Mouse (Mus musculus): ENCODE results near the gene Myf5.

The Myf5 gene

DNA sequence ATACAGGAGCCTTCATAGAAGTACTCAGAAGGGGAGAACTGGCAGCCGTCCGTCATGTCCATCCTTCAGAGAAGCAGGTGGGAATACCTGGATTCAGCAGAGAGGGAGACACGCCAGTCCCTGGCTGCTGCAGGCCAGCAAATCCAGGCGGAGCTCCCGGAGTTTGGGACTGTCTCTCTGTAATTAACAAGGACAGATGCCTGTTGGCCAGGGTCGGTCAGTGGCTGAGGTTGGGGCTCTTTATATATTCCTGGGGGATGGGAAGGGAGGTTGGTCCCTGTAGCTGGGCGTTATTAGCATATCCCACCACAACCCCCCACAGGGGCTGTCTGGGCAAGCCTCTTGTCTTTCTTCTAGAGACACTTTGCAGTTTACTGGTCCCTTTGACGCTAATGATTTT, at the start of gene Myf5:
Myf5 (minus strand) TSS at position 265 of the 400 bp plus-strand sequence.
- no peak for DNase-seq (ENCODE audit: low spot score in 2 of 2)

DNA sequence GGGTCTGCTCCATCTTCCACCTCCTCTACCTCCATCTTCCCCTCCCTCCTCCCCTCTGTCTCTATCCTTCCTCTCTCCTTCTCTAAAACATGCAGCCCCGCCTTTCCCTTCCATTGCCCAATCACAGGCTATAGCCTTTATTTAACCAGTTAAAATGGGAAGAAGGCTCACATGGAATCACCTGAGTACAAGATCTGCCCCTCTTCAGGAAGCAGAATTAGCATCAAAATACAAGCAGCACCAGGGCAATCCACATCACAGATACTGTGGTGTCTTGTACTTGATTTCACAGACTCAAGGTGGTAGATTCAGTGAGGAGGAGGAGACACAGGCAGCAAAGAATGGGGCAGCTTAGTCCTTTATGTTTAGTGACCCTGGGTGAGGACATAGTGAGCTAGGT, 42.8 kb upstream of the Myf5 start:
- no peak for DNase-seq (ENCODE audit: low spot score in 2 of 2)

DNA sequence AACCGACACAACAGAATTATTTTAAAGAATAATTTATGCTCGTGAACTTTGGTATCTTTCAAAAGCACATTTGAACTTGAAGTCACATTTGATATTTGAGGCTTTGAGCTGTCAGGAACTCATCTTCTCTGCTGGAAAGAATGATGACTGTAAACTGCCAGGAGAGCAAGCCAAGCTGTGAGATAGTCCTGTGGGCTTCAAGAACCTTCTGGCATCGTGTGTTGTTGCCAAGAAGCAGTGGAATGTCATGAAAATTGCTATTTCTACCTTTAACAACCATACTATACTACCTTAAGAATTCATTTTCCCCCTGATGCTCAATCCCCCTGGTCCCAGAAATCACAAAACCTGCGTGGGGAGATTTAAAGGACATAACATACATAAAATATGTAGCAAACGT, 33.3 kb upstream of the Myf5 start:
- no peak for DNase-seq (ENCODE audit: low spot score in 2 of 2)

DNA sequence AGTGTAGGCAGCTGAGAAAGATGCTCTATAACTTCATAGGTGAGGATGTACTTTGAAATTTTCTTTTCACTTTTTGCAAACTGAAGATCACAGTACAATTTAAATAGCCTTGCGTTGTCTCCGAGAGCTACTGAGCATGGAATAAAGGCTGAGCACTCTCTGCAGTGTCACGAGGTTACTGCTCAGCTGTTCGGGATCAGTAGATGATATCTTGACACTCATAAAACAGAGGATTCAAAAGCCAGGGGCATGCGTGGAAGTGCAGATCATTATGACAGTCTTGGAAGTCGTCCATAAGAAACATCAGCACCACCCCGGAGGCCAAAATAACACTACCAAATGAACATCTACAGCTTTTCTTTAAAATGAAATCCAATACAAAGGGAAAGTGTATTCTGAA, 30.7 kb upstream of the Myf5 start:
- DNase-seq (ENCODE audit: low spot score in 2 of 2): no peak

DNA sequence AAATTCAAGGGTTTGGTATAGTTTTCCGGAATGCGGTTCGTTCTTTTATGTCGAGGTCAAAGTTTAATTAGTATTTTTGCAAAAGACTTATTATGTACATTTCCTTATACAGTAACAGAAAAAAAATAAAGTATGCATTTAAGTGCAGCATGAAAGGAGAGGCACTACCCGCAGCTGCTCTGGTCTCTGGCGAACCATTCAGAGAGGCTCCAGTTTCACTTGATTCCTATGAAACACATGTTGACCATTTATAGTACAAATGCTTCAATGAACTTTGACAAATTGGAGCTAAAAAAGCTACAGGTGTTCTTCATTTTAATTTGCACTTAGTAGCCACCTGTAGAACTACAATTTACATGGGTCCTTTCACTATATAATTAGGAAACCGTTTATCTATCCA, 28.8 kb upstream of the Myf5 start:
- DNase-seq (ENCODE audit: low spot score in 2 of 2): no peak

DNA sequence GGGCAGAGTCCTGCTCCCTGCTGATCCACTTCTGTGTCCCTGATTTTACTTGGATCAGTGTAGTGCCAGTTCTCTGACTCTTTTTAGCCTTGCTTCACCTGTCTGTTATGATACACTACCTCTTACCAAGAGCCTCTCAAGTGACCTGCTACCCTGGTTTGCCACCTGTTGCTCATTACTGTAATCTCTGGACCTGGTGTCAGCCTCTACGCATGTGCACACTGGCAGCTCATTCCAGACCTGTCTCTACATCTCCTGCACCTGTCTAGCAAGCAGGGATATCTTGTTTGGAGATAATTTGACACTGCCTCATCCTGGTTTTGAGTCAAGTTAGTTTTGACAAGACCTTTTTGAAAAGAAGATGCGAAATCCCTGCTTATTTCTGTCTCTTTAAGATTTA, 20.5 kb upstream of the Myf5 start:
- no peak for DNase-seq (ENCODE audit: low spot score in 2 of 2)

DNA sequence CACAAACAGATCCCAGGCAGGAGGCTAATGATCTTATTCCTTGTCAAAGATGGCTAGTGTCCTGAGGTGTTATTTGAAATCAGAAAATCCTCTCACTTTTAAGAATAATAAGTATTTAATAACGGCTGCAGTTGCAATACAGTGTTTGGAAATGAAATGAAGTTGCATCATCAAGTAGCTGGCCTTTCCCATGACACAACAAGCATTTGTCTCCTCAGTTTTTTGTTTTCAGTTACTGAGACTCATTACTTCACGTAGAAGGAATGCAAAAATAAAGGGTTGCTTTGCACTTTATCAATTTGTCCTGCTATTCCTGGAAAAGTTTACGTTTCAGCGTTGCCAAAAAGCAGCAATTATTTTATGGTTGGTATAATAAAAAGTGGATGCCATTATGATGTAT, 17.5 kb upstream of the Myf5 start:
- DNase-seq (ENCODE audit: low spot score in 2 of 2): no peak

DNA sequence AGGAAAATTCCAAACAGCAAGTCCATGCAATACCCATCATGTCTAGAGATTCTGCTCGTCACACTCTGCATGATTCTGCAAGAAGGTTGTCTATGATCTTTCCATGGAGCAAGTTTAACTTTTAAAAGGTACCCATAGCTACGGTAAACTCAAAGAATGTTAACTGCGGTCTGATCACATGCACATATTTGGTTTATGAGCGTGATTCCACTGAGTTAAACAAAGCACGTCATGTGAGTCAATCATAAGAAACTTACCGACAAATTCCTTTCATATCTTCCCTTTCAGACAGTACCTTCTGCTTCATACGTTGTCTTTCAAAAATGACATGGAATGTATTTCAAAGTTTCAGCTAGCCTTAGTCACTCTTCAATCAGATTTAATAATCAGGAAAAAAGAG, 16.3 kb upstream of the Myf5 start:
- no peak for DNase-seq (ENCODE audit: low spot score in 2 of 2)

DNA sequence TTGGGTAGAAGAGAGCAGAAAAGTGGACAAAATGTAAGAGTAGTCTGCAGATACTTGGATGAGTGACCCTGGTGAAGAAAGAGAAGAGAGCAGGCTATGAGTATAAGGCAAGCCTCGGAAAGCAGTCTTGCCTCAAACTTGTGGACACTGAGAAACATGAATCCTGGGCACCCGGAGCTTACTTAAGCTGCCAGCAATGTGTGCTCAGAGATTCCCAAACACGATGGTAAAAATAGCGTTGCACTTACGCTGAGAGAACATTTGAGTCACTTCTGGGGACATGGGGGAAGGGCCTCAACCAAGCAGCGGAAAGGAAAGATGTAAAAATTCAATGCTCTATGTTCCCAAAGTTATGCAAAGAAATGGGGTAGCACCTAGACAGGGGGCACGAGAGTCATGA, 13.7 kb upstream of the Myf5 start:
- no peak for DNase-seq (ENCODE audit: low spot score in 2 of 2)

DNA sequence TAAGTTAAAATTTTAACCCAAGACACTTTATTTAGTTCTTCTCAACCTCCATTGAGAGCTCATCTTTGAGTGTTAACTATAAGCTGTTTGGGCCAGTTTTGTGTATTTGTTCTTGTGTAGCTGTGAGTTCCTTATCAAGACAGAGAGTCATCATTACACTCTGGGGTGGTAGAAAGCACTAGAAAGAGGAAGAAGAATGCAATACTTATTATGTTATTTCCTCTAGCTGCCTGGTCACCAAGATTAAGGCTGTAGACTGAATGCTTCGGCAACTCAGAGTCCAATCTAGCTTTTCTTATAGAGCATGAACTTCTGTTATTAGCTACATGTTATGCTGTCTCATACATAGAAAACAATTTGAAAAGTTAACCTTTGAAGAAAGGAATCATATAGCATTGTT, 10.5 kb upstream of the Myf5 start:
- no peak for DNase-seq (ENCODE audit: low spot score in 2 of 2)

DNA sequence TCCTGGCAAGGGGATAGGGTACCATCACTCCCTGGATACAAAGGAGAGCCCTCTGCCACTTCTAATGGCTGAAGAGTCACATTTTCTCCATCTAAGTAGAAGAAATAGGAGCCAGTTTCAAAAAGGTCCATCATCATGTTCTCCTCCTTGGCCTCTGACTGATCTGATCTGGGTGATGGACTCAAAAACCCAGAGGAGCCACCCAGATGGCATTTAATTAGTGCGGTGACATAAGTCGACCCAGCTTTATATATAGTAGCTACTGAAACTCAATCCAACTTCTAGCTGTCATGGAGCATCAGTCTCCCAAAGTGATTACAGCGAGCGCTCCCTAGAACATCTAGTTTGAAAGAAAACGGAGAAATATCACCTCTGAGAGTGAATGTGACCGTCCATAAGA, 8.6 kb upstream of the Myf5 start, which contains the start of gene Myf6:
Myf6 (minus strand) TSS at position 170 of the 400 bp plus-strand sequence.
- DNase-seq (ENCODE audit: low spot score in 2 of 2): no peak

DNA sequence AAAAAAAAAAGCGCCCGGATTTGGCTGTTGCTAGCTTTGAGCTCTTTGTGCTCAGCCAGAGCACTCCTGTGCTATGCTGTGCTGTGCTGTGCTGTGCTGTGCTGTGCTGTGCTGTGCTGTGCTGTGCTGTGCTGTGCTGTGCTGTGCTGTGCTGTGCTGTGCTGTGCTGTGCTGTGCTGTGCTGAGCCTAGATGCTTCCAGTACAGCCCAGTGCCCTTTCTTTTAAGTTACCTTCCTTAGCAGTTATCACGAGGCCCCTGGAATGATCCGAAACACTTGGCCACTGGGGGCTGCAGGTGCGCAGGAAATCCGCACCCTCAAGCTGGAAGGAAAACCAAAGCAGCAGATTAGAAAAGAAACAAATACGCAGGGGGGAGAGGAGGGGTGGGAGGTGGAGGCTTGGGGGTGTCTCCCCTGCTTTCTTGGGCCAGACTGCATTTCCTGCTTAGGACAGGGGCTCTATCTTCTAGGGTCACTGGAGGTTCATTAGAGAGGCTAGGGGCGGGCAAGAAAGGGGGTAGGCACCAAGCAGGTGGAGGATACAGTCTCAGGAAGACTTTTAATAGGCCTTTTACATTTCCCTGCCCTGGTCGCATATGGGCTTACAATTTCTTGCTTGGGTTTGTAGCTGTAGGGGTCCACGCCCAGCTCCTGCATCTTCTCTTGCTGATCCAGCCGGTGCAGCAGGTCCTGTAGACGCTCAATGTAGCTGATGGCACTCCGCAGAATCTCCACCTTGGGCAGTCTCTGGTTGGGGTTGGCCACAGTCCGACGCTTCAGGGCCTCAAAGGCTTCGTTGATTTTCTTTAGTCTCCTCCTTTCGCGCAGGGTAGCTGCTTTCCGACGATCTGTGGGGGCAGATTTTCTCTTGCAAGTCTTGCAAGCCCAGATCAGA, 7.9 kb upstream of the Myf5 start:
- no peak for DNase-seq (ENCODE audit: low spot score in 2 of 2)

DNA sequence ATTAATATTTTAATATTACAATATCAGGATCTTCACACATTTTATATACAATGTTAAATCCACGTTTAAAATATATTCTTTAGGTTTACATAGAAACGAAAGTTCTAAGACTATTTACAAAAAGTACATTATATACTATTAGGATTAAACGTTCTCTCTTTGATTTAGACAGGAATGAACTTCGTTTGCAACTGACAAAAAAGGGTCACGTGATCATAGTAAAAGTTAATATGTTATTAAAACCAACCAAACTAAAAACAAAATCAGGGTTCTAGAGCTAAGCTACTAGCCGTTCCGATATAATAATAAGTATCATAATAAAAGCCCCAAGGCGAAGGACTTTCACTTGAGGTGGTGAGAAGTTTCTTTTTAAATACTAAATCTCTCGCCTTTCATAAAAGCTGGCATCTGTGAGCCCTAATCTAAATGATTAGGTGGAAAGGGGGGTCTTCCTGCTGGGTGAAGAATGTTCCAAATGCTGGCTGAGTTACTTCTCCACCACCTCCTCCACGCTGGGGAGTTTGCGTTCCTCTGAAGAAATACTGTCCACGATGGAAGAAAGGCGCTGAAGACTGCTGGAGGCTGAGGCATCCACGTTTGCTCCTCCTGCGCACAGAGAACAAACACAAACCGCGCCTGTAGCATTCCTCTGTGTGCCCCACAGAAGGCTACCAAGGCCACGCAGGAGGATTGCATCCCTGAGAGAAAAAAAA, 7.1 kb upstream of the Myf5 start:
- no peak for DNase-seq (ENCODE audit: low spot score in 2 of 2)

DNA sequence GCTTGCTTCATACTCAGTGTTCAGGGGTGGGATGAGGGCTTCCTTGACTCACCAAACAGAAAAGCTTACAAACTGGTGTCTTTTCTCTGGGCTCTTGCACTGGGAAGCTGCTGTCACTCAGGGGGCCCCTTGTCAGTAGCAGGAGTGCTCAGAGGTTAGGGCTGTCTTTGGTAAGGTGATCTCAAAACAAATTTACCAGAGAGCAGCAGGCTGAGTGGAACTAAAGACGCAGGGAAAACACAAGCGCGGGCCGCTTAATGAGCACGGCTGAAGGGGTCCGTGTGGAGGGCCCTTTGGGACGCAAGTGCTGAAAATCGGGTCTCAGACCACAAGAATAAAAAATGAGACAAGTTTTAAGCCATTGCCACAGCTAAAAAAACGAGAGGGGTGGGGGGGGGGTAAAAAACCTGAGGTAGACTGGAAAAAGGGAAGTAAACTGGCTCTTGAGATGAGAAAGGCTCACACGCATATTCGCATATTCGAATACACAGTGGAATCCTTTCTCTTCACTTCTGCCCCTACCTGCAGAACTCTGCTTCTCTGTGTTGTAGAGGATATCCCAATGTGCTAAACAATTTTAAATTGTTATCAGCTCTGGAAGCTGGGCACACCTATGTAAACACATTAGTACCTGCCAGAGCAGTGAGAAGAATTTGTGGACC, 2.9 kb upstream of the Myf5 start:
- no peak for DNase-seq (ENCODE audit: low spot score in 2 of 2)

DNA sequence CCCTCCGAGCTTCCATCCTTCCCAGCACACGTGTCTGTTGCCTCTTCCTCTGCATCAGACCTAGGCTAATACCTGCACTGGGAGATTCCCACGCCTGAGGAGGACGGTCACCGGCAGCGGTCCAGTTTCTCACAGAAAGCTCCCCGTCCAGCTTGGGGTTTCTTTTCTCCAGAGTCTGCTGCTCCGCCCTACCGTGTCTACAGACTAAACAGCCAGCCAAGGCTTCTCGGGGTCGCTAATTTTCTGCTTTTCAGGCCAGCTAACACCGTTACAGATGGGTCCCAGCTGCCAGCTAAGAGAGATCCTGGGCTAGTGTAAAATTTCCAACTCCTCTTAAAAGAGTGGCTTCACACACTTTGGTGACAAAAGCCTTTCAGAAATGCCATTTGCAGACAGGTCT, 836 bp upstream of the Myf5 start:
- DNase-seq (ENCODE audit: low spot score in 2 of 2): no peak

DNA sequence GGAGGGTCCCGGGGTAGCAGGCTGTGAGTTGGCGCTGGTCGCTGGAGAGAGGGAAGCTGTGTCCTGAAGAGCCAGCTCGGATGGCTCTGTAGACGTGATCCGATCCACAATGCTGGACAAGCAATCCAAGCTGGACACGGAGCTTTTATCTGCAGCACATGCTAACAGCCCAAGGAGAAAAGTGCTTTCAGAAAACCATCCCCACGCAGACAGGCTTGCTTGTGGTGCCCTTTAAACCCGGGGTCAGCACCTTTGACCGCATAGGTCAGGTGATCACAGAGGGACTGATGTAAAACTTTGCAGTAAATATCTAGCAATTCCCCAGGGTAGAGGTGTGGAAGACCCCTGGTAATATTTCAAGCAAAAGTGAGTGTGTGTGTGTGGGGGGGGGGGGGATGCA, 1.9 kb downstream of the Myf5 start:
- DNase-seq (ENCODE audit: low spot score in 2 of 2): no peak

DNA sequence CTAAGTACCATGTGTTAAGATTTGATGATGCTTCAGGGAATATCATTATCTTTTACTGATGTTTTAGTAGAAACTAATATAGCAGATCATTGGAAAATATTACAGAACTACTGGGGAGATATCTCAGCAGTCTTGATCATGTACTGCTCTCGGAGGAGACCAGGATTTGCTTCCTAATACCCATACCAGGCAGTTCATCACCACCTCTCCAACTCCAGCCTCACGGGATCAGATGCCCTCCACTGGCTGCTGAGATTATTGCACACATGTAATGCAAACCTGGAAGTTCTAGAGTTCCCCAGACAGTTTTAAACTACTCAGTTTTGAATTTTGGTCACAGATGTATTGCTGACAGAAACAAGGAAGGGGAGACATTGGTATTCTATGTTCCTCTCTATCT, 12.4 kb downstream of the Myf5 start:
- no peak for DNase-seq (ENCODE audit: low spot score in 2 of 2)

DNA sequence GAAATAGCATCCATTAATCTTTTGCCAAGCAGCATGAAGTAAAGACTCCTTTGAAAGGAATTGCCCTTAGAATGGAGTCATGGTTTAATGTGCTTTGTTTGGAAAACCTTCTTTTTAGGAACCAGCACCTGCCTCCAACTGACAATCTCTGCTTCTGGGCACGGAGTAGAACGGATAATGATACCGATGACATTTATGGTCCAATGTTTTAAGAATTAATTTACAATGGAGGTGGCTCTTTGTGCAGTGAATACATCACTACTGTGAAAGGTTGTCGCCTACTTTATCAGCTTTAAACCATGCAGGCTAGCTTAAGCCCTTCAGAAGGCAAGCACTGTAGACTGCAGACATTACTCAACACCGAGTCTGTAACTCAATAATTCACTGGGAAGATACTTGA, 14.2 kb downstream of the Myf5 start:
- no peak for DNase-seq (ENCODE audit: low spot score in 2 of 2)

DNA sequence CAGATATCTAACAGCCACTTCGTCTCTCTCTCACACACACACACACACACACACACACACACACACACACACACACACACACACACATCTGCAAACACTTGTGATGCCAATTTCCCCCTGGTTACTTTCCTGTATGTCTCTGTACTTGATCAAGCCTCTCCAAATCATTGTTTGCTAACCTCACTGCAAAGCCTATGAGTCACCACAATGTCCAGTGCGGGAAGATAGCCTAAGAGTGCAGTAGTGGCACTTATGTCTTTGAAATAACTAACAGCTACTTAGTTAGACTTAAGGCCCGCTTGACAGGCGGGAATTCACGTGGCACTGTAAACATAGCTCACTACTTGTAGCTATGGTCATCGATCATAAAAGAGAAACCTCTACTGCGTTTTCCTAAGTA, 18.1 kb downstream of the Myf5 start:
- no peak for DNase-seq (ENCODE audit: low spot score in 2 of 2)

DNA sequence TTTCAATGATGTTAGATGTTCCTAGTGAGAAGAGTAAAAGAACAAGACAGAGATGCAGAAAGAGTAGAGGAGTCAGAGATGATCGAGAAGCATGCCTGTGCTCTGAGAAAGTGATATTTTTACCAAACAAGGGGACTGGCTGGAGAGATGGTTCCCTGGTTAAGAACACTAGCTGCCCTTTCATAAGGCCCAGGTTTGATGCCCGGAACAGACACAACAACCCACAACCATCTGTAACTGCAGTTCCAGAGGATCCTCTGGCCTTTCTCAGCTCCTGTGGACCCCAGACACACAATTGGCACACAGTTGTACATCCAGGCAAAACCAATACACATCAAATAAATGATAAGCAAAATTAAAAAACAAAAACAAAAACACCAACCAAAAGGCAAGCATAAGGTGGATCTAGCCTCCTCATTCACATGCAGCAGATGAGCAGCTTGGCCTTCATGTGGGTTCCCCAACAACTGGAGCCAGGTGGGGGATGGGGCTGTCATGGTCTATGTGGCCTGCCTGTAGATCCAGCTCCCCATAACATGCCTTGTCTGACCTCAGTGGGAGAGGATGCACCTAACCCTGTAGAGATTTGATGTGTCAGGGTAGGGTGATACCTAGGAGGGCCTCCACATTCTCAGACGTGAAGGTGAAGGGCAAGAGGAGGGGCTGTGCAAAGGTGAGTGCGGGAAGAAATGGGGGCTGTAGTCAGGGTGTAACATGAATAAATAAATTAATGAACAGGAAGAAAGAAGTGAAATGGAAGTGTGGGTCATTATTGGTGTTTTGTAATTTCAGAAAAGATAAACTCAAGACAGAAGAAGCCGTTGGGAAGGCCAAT, 36.2 kb downstream of the Myf5 start:
- no peak for DNase-seq (ENCODE audit: low spot score in 2 of 2)

DNA sequence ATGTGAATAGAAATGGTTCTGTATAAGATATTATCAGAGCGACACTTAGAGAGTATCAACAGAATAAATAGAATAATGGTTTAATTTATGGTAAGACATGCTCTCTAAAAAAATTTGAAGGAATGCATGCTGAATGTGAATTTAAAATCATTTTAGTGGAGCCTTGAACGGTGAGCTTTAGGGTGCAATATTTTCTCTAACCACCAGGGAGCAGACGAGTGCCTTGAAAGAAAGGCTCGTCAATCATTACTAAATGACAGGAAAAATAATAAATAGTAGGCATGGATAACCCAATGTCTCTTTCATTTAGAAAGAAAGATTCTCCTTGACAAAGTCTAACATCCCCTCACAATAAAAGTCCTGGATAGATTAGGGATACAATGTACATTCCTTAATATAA, 43.2 kb downstream of the Myf5 start:
- no peak for DNase-seq (ENCODE audit: low spot score in 2 of 2)

DNA sequence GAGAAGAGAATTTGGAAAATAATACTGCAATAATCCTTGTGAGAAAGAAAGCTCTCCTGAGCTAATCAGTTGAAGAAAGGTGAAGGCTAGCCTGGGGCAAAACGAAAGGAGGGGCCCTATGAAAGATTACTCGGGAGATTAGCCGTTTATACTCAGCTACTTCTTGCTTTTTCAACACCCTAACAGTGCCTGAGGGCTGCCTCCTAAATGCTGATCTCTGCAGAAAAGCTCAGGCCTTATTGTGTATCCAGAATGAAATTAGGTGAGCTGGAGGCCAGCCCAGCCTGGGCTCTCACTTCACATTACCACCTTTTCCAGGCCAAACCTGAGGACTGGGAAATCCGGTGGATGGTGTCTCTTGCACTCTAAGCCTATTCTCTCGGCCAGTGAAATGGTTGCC, 49.0 kb downstream of the Myf5 start:
- no peak for DNase-seq (ENCODE audit: low spot score in 2 of 2)

Data from urinary bladder, adult 18-20 months (tissue).